Mouse (Mus musculus) layer of hippocampus, adult 9-11 months (tissue): Measurements from ENCODE around the gene Lrrc8d.
"Not testable (repeated sequence)": the region's sequence is repeated elsewhere in the genome, so short reads cannot be mapped to it uniquely, and the experiment has no call there.

Experiments used
- DNase-seq: peaks from one replicate; pipeline ENCODE4 v3.0.0; 2022

The Lrrc8d gene

GRCm38 (mm10) chr5:105824827-105825226 is 125.1 kb downstream of the Lrrc8d start:
- no peak for DNase-seq

- no peak for DNase-seq
Observed at GRCm38 (mm10) chr5:105826916-105827510, 127.2 kb downstream of the Lrrc8d start.

GRCm38 (mm10) chr5:105828050-105828449 is 128.3 kb downstream of the Lrrc8d start:
- DNase-seq: no peak

GRCm38 (mm10) chr5:105829008-105829586 is 129.3 kb downstream of the Lrrc8d start:
- no peak for DNase-seq

- no peak for DNase-seq
Observed at GRCm38 (mm10) chr5:105832140-105832539, 132.4 kb downstream of the Lrrc8d start.

- no peak for DNase-seq
Observed at GRCm38 (mm10) chr5:105833923-105834322, 134.2 kb downstream of the Lrrc8d start.

GRCm38 (mm10) chr5:105836006-105836405 is 136.2 kb downstream of the Lrrc8d start:
- no peak for DNase-seq

GRCm38 (mm10) chr5:105839740-105840310 is 140.1 kb downstream of the Lrrc8d start:
- DNase-seq: no peak

- no peak for DNase-seq
Observed at GRCm38 (mm10) chr5:105844044-105844753, 144.4 kb downstream of the Lrrc8d start.

GRCm38 (mm10) chr5:105845041-105845440 is 145.3 kb downstream of the Lrrc8d start:
- DNase-seq: no peak

- DNase-seq: no peak
Observed at GRCm38 (mm10) chr5:105847726-105848125, 148.0 kb downstream of the Lrrc8d start.

- no peak for DNase-seq
Observed at GRCm38 (mm10) chr5:105849222-105849621, 149.5 kb downstream of the Lrrc8d start.

GRCm38 (mm10) chr5:105849643-105850042 is 149.9 kb downstream of the Lrrc8d start:
- DNase-seq: no peak

- DNase-seq: no peak
Observed at GRCm38 (mm10) chr5:105853271-105853670, 153.5 kb downstream of the Lrrc8d start.

- no peak for DNase-seq
Observed at GRCm38 (mm10) chr5:105857486-105857885, 157.7 kb downstream of the Lrrc8d start.

- no peak for DNase-seq
Observed at GRCm38 (mm10) chr5:105858754-105859694, 159.3 kb downstream of the Lrrc8d start.

- no peak for DNase-seq
Observed at GRCm38 (mm10) chr5:105859716-105860460, 160.1 kb downstream of the Lrrc8d start.

GRCm38 (mm10) chr5:105860461-105860835 is 160.7 kb downstream of the Lrrc8d start:
- no peak for DNase-seq

GRCm38 (mm10) chr5:105861616-105862015 is 161.8 kb downstream of the Lrrc8d start:
- no peak for DNase-seq

GRCm38 (mm10) chr5:105865110-105865628 is 165.4 kb downstream of the Lrrc8d start:
- not testable (repeated sequence) for DNase-seq

- DNase-seq: no peak
Observed at GRCm38 (mm10) chr5:105867427-105867826, 167.7 kb downstream of the Lrrc8d start.
